Mouse (Mus musculus) telencephalon, adult 2 months (tissue): ENCODE measurements at regions not wholly inside any gene's neighbourhood (a gene's known extent, or its start where the extent isn't known, plus 50 kb on each side); places are given as distances from the start of the nearest gene placed in this dataset.

Experiments
- DNase-seq: peaks from one replicate; pipeline ENCODE4 v3.0.0-alpha.2; 2011; ENCODE audit warnings: low read depth, low spot score

DNA sequence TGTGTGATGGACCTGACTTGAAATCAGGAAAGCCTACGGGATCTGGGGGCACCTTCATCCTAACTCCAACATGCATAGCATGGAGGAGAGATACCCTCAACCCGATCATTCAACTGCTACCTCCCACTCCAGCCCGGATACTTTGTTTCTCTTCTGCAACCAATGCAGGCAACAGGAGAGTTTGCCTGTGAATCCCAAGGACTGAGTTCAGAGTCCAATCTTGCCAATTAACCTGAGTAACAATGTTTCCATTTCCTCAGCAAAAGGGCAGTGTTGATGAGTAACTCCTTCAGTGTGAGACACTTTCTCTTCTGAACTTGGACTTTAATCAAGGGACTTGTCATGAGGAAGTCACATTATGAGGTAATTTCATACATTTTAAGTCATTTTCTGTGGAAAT, 129.1 kb upstream of the Gdf10 start:
- DNase-seq, result no peak

- DNase-seq, result no peak
Observed at GRCm38 (mm10) chr14:33797551-33798303, 125.7 kb upstream of the Gdf10 start.

- DNase-seq, result no peak
Observed at GRCm38 (mm10) chr14:33804321-33804720, 119.1 kb upstream of the Gdf10 start.

DNA sequence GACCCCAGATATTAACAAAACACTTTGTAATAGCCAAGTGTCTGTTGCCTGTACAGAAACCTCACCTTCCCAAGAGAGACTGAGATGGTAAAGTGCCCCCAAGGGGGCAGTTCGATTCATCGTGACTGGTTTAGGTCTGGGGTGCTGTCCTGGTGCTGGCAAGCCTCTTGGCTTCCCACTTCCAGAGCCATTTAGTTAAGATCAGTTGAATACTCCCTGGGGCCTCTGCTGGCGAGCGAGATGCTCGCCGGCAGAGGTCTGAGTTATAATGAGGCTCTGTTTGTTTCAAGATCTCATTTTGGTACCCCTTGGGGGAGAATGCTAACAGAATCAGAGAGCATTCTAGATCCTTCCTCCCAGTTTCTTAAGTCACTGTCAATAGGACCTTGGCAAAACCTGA, 118.7 kb upstream of the Gdf10 start:
- no peak for DNase-seq

GRCm38 (mm10) chr14:33807196-33807595, 116.2 kb upstream of the Gdf10 start:
- no peak for DNase-seq

DNA sequence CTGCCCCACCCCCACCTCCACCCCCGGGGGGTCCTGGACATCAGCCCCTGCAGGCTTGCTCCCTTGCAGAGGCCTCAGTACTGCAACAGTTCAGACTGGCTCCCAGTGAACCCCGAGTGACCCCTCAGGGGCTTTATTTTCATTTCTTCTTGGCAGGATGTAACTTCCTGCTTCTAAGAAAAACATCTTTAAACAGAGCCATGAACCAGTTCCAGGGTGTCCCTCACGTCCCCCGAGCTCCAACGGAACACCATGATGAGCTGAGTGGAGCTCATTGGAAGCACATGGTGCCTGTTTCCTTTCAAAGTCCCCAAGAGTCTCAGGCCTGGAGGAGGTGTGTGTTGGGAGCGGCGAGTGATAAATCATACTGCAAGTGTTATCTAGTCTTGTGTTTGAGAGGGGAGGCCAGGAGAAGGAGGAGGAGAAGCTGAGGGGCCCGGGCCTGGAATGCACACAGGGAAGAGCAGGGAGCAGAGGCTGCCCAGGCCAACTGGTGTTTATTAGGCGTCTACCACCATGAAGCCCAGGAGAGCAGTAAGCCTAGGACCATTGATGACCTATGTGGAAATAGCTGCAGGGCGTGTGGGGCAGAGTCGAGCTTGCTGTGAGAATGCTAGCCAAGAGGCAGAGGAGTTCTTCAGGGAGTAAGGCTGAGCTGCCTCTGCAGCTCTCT, 114.7 kb upstream of the Gdf10 start:
- DNase-seq, result no peak

DNA sequence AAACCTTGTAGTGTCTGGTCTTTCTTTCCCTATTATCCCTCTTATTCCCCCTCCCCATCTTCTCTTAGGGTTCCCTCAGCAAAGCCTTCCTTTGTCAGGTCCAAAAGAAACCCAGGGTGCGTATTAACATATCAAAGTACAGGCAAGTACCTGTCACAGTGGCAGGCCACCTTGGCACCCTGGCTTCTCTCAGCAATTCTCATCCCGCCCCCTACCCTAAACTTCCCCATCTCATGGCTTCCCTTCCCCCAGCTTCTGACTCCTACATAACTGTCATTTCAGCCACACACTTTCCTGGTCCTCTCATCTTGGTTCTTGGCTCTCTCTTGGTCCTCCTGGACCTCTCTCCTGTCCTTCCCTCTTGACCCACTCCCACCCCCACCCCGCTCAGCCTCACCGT, 112.8 kb upstream of the Gdf10 start:
- no peak for DNase-seq

- DNase-seq, result no peak
Observed at GRCm38 (mm10) chr14:33811241-33811640, 112.1 kb upstream of the Gdf10 start.

- DNase-seq, result no peak
Observed at GRCm38 (mm10) chr14:33812266-33812665, 111.1 kb upstream of the Gdf10 start.

DNA sequence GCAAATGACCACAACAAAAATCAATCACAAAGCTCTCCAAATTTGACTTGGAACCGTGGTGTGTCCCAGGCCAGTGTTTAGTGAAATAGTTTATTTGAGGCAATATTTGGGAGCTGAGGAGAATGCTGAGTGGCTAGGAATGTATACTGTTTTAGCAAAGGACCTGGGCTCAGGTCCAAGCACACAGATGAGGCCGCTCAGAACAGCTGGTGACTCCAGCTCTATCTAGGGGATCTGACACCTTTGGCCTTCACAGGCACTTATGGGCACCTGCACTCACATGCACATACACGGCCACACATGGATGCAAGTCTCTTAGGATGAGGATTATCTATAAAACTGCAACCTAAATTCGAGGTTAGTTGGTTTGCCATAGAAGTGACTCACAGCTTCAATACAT, 110.6 kb upstream of the Gdf10 start:
- no peak for DNase-seq

DNA sequence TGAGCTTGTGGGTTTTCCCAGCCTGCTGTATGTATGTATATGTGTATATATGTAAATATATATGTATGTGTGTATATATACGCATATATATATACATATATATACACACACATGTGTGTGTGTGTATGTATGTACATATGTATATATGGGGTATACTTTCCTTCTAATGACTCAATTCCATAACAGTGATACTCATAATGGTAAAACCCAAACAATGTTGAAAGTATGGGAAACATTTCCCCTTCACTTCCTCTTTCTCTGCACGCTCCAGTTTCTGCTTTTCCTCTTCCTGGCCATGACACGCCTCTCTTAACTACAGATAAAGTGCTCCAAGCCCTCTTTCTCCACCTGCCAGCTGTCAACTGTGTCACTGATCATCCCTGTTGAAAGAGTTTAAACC, 110.1 kb upstream of the Gdf10 start:
- DNase-seq, result no peak

GRCm38 (mm10) chr14:33814107-33814506, 109.3 kb upstream of the Gdf10 start:
- DNase-seq, result no peak

- no peak for DNase-seq
Observed at GRCm38 (mm10) chr14:33814599-33814998, 108.8 kb upstream of the Gdf10 start.

- DNase-seq, result no peak
Observed at GRCm38 (mm10) chr14:33820541-33821260, 102.7 kb upstream of the Gdf10 start.

- no peak for DNase-seq
Observed at GRCm38 (mm10) chr14:33821436-33821835, 102.0 kb upstream of the Gdf10 start.

- DNase-seq, result no peak
Observed at GRCm38 (mm10) chr14:33824421-33824874, 98.9 kb upstream of the Gdf10 start.

DNA sequence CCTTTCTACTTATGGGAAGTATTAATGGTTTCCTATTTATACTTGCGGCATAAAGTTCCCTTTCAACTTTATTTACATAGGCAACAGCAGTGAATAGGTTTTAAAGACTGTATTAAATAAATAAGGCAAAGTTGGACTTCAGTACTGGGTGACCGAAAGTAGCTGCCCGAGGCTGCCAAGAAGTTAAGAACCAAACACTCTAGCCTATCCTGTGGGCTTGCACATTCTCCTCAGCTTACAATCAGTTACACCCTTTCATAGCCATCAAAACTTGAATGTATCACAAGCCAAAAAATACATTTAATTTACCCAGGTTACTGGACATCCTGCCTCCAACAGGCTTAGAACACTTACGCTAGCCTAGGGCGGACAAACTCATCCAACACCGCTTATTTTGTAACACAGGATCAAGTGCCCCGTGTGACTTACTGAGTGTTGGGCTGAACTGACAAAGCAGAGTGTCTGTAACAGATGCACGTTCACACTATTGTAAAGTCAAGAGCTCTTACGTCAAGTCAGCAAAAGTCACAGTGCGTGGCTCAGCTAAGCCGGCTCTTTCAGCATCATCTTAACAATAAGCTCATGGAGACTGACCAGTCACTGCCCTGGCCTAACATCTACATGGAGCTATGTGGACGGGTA, 97.3 kb upstream of the Gdf10 start:
- no peak for DNase-seq

DNA sequence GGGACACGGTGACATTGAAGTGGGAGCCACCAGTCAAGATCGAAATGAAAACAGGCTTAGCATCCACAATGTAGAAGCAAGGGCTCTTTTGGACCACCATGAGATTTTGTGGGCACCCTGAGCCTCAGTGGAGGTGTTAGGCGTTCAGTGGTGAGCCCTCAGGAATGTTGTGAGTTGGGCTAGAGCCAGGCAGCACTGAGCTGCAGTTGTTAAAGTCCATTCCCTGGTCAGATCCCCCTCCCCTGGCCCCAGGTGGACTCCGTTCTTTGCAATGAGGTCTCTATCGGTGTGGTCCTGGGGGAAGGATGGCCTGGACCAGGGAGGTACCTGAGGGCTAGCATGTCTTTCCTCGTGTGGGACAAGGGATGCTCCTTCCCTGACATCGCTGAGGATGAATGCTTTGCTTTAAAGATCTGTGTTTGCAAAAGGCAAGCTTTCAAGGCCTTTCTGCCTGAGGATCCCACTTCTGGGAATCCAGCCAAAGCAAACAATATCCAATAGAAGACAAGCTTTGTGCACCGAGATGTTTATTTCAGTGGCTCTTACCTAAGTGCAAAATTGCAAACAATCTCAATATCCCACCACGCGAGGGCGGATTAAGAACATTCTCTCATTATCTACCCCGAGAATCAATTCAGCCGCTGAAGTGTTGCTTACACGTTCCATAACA, 90.6 kb upstream of the Gdf10 start:
- DNase-seq, result no peak

GRCm38 (mm10) chr14:33836341-33836740, 87.0 kb upstream of the Gdf10 start:
- no peak for DNase-seq

DNA sequence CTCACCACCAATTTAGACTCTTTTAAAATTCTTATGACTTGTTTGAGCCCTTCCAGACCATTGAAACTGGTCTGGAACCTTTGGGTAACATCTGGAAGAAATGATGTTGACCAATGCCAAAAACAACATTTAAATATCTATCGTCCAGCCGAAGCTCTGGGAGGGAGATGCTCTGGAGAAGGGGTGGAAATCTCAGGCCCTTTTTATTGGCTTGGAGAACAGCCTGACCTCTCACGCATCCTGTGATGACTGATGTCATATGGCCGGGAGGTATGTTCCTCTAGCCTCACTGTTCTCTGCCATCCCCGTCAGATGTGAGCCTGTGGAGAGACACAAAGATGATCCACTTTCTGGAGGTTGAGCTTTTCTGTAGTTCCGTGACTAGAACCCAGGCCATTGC, 81.6 kb upstream of the Gdf10 start:
- DNase-seq, result no peak

- DNase-seq, result no peak
Observed at GRCm38 (mm10) chr14:33853499-33853898, 69.9 kb upstream of the Gdf10 start.

DNA sequence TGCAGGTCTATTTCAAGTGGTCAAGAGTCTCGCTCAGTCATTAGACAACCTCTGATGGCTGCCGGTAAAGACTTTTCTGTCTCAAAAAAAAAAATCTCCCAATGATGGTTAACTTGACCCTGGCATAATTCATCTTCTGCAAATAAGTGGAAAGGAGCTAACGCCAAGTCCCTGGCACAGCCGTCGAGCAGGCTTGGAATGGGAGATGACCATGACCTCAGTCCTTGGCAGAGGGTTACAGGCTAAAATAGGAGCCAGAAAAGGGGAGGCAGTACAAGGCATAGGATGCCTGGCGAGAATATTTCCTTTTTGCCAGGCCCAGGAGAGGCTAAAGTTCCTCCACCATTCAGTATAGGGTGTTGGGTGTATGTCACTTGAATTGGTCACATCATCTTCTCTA, 69.2 kb upstream of the Gdf10 start:
- no peak for DNase-seq
